Mouse (Mus musculus): ENCODE results near the gene Tmsb15l. TPM values are rescaled to one million over a fixed set of nuclear protein-coding genes. Genes with fewer than 3 reads are reported as not detected.

Tmsb15l gene
- not detected for polyA plus RNA-seq (2012; fragmentation: generic; extraction: Trizol)

DNA sequence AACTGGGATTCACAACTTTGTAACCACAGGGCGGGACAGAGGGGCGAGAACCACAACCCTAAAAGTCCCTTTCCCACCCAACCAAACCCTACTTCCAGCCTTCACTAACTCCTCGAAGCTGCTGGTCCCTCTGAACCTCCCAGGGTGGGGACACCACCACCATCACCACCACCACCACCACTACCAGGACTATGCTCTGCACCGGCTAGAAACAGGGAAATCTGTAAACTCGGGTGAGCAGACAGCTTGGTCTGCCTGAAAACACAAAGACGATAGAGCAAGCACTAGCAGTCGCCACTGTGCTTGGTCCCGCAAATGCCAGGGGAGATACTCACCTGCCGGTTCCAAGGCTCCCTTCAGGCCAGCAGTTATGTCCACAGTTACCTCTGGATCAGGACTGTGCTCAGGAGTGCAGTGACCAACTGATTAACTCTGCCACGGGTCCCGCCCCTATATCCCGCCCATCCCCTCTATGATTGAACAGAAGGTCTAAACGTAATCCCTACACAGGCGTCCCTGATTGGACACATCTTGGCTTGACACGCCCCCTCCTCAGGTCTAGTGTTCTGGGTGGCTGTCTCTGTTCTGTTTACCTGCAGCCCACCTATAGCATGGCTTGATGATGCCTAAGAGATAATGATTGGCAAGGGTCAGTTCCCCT is at the start of gene Tmsb15l, which contains the start of gene Tmsb15b1:
Gene Tmsb15l, minus strand, starts transcription at position 446 of the 661 bp plus-strand sequence.
Gene Tmsb15b1, minus strand, starts transcription at position 451 of the 661 bp plus-strand sequence.
- Histone ChIP-seq H3K36me3 (ENCODE audit: control insufficient read depth, insufficient read depth) (no peaks in the 10 kb centered on the region), H3K79me2 (ENCODE audit: control insufficient read depth, insufficient read depth) (no peaks in the 10 kb centered on the region), H3K27me3 (ENCODE audit: control insufficient read depth, insufficient read depth, insufficient read length) (no peaks in the 10 kb centered on the region), H3K4me3 (no peak within 1 kb of the TSS), H3ac (ENCODE audit: control insufficient read depth, insufficient read length) (no peak within 1 kb of the TSS), H3K4me2 (ENCODE audit: low read depth) (no peak within 1 kb of the TSS)
- TF ChIP-seq POLR2AphosphoS2 (IDR thresholded peaks at IDR 0.05; ENCODE audit: insufficient read length, low read depth) (no peak), TCF12 (IDR thresholded peaks at IDR 0.05; ENCODE audit: insufficient read depth, poor library complexity, severe bottlenecking) (no peak), USF1 (IDR thresholded peaks at IDR 0.05; ENCODE audit: low read depth) (no peak), CEBPB (IDR thresholded peaks at IDR 0.05; ENCODE audit: insufficient read depth, poor library complexity, severe bottlenecking) (no peak), MYOD1 (IDR thresholded peaks at IDR 0.05; ENCODE audit: control insufficient read depth in 1 of 3, insufficient read length in 2 of 3, low read depth in 2 of 3) (no peak), MAX (IDR thresholded peaks at IDR 0.05; ENCODE audit: low read depth) (no peak), E2F4 (IDR thresholded peaks at IDR 0.05; ENCODE audit: insufficient read depth) (no peak), TCF3 (IDR thresholded peaks at IDR 0.05; ENCODE audit: insufficient read length, low read depth) (no peak), REST (IDR thresholded peaks at IDR 0.05; ENCODE audit: insufficient read depth, insufficient read length) (no peak), MYOG (IDR thresholded peaks at IDR 0.05; ENCODE audit: control insufficient read depth in 1 of 3, insufficient read depth in 1 of 3, insufficient read length in 2 of 3, low read depth in 2 of 3) (no peak), POLR2A (IDR thresholded peaks at IDR 0.05; ENCODE audit: insufficient read length, low read depth) (no peak), SRF (IDR thresholded peaks at IDR 0.05; ENCODE audit: control insufficient read depth, insufficient read length, low read depth) (no peak)

DNA sequence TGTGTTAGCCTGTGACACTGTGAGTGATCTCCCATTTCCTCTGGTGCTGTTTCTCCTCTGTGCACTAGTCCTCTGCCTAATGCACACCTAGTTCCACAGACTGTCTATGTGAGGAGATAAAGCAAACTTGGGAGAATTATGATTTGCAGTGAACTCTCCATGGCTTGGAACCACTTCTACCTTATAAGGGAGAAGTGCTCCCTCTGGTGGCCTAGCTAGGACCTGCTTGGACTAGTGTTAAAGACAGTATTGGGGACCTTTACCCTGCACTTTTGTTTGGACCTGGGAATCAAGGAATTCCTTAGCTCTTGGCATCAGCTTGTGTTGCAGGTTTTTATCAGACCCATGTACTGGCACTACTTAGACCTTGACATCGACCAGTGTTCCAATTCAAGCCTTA is 42.6 kb upstream of the Tmsb15l start:
- TF ChIP-seq POLR2A (IDR thresholded peaks at IDR 0.05; ENCODE audit: insufficient read length, low read depth): no peak
- peak; percentile 84 for TF ChIP-seq SRF (IDR thresholded peaks at IDR 0.05; ENCODE audit: control insufficient read depth, insufficient read length, low read depth)
- TF ChIP-seq TCF3 (IDR thresholded peaks at IDR 0.05; ENCODE audit: insufficient read length, low read depth): no peak
- no peak for TF ChIP-seq REST (IDR thresholded peaks at IDR 0.05; ENCODE audit: insufficient read depth, insufficient read length)
- TF ChIP-seq POLR2AphosphoS2 (IDR thresholded peaks at IDR 0.05; ENCODE audit: insufficient read length, low read depth): no peak
- TF ChIP-seq MYOD1 (IDR thresholded peaks at IDR 0.05; ENCODE audit: control insufficient read depth in 1 of 3, insufficient read length in 2 of 3, low read depth in 2 of 3): no peak
- TF ChIP-seq E2F4 (IDR thresholded peaks at IDR 0.05; ENCODE audit: insufficient read depth): no peak
- Histone ChIP-seq H3K4me2 (ENCODE audit: low read depth) (no peak overlapping the region), H3K27me3 (ENCODE audit: control insufficient read depth, insufficient read depth, insufficient read length) (no peaks in the 10 kb centered on the region), H3K79me2 (ENCODE audit: control insufficient read depth, insufficient read depth) (no peaks in the 10 kb centered on the region), H3ac (ENCODE audit: control insufficient read depth, insufficient read length) (no peak overlapping the region), H3K36me3 (ENCODE audit: control insufficient read depth, insufficient read depth) (no peaks in the 10 kb centered on the region), H3K4me3 (no peak overlapping the region)

DNA sequence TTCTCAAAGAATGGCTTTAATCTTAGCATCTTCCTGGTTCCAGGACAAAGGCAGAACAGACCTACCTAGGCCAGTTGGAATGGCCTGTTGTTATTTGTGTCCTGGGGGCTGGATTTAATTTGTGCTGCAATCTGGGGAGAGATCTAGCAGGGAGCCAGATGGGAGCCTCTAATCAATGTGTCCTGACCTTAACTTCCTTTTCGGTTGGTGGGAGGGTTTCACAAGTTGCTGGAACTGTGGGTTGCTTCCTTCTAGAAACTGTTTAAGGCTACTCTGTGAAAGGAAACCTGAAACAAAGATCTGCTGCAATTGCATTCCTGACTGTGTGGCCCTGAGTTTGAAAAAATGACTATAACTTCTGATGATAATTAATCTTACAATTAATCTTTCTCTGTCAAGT is 41.0 kb upstream of the Tmsb15l start:
- H3K27me3 ChIP-seq (ENCODE audit: control insufficient read depth, insufficient read depth, insufficient read length): no peaks in the 10 kb centered on the region
- no peaks in the 10 kb centered on the region for H3K36me3 ChIP-seq (ENCODE audit: control insufficient read depth, insufficient read depth)
- H3K4me2 ChIP-seq (ENCODE audit: low read depth): no peak overlapping the region
- no peak overlapping the region for H3K4me3 ChIP-seq
- no peaks in the 10 kb centered on the region for H3K79me2 ChIP-seq (ENCODE audit: control insufficient read depth, insufficient read depth)
- no peak overlapping the region for H3ac ChIP-seq (ENCODE audit: control insufficient read depth, insufficient read length)
- TF ChIP-seq USF1 (IDR thresholded peaks at IDR 0.05; ENCODE audit: low read depth) (no peak), MAX (IDR thresholded peaks at IDR 0.05; ENCODE audit: low read depth) (no peak), POLR2AphosphoS2 (IDR thresholded peaks at IDR 0.05; ENCODE audit: insufficient read length, low read depth) (no peak), REST (IDR thresholded peaks at IDR 0.05; ENCODE audit: insufficient read depth, insufficient read length) (no peak), TCF3 (IDR thresholded peaks at IDR 0.05; ENCODE audit: insufficient read length, low read depth) (no peak), CEBPB (IDR thresholded peaks at IDR 0.05; ENCODE audit: insufficient read depth, poor library complexity, severe bottlenecking) (no peak), TCF12 (IDR thresholded peaks at IDR 0.05; ENCODE audit: insufficient read depth, poor library complexity, severe bottlenecking) (no peak), E2F4 (IDR thresholded peaks at IDR 0.05; ENCODE audit: insufficient read depth) (no peak), MYOD1 (IDR thresholded peaks at IDR 0.05; ENCODE audit: control insufficient read depth in 1 of 3, insufficient read length in 2 of 3, low read depth in 2 of 3) (no peak), POLR2A (IDR thresholded peaks at IDR 0.05; ENCODE audit: insufficient read length, low read depth) (no peak)

DNA sequence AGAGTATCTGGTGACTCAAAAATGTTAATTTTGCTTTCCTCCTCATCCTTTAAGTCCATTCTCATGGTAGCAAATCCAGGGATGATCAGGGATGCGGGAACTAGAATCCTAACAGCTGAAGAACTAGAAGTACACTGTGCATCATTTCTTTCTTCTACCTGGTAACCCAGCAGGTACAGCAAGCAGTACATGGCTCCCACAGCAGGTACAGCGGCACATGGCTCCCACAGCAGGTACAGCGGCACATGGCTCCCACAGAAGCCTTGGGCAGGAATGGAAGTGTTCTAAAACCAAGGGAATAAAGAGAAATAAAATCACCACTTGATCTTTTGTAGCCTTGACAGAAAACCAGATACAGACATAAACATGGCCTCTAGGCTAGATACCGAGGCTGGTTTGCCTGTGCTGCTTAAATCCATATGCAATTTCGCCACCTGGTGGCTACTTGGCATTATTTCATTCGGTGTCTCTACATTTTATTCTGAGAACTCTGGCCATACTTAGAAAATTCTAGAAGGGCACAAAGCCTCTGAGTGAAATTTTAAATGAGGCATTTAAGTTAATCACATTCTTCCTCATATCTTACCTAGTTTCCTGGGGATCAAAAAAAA is 38.5 kb upstream of the Tmsb15l start:
- no peaks in the 10 kb centered on the region for H3K27me3 ChIP-seq (ENCODE audit: control insufficient read depth, insufficient read depth, insufficient read length)
- H3K4me2 ChIP-seq (ENCODE audit: low read depth): no peak overlapping the region
- no peaks in the 10 kb centered on the region for H3K79me2 ChIP-seq (ENCODE audit: control insufficient read depth, insufficient read depth)
- TF ChIP-seq E2F4 (IDR thresholded peaks at IDR 0.05; ENCODE audit: insufficient read depth): no peak
- TF ChIP-seq CEBPB (IDR thresholded peaks at IDR 0.05; ENCODE audit: insufficient read depth, poor library complexity, severe bottlenecking): no peak
- TF ChIP-seq MYOD1 (IDR thresholded peaks at IDR 0.05; ENCODE audit: control insufficient read depth in 1 of 3, insufficient read length in 2 of 3, low read depth in 2 of 3): no peak
- TF ChIP-seq TCF12 (IDR thresholded peaks at IDR 0.05; ENCODE audit: insufficient read depth, poor library complexity, severe bottlenecking): no peak
- no peak for TF ChIP-seq SRF (IDR thresholded peaks at IDR 0.05; ENCODE audit: control insufficient read depth, insufficient read length, low read depth)
- TF ChIP-seq TCF3 (IDR thresholded peaks at IDR 0.05; ENCODE audit: insufficient read length, low read depth): no peak
- no peak for TF ChIP-seq MAX (IDR thresholded peaks at IDR 0.05; ENCODE audit: low read depth)
- no peak for TF ChIP-seq REST (IDR thresholded peaks at IDR 0.05; ENCODE audit: insufficient read depth, insufficient read length)
- no peak for TF ChIP-seq USF1 (IDR thresholded peaks at IDR 0.05; ENCODE audit: low read depth)
- TF ChIP-seq POLR2A (IDR thresholded peaks at IDR 0.05; ENCODE audit: insufficient read length, low read depth): no peak
- TF ChIP-seq POLR2AphosphoS2 (IDR thresholded peaks at IDR 0.05; ENCODE audit: insufficient read length, low read depth): no peak
- no peak for TF ChIP-seq MYOG (IDR thresholded peaks at IDR 0.05; ENCODE audit: control insufficient read depth in 1 of 3, insufficient read depth in 1 of 3, insufficient read length in 2 of 3, low read depth in 2 of 3)
- no peaks in the 10 kb centered on the region for H3K36me3 ChIP-seq (ENCODE audit: control insufficient read depth, insufficient read depth)
- no peak overlapping the region for H3K4me3 ChIP-seq
- H3ac ChIP-seq (ENCODE audit: control insufficient read depth, insufficient read length): no peak overlapping the region

Measured in myocyte (in vitro differentiated cells).